Mouse (Mus musculus): ENCODE measurements around the gene Rheb. TPM values are rescaled to one million over a fixed set of nuclear protein-coding genes. Genes with fewer than 3 reads are reported as not detected.
"Not testable (repeated sequence)": the region's sequence is repeated elsewhere in the genome, so short reads cannot be mapped to it uniquely, and the experiment has no call there.

Rheb gene
- polyA plus RNA-seq, 1 experiment from 2014 or later: 231 TPM

DNA sequence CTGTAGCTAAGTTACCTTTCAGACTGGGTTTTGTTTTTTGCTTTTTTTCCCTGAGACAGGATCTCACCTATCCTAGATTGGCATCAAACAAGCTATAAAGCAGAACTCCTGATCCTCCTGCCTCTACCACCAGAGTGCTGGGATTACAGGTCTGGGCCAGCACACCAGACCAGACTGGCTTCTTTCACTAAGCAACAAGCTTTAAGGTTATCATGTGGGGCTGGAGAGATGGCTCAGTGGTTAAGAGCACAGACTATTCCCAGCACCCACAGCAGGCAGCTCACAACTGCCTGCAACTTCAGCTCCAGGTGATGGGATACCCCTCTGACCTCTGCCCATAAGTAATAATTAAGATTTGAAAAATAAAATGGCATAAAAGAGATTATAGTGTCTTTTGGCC lies 63.1 kb downstream of the Rheb start:
- H3K36me3 ChIP-seq: no peaks in the 10 kb centered on the region
- no peak for ATAC-seq (ENCODE audit: low FRiP score, low read depth)

DNA sequence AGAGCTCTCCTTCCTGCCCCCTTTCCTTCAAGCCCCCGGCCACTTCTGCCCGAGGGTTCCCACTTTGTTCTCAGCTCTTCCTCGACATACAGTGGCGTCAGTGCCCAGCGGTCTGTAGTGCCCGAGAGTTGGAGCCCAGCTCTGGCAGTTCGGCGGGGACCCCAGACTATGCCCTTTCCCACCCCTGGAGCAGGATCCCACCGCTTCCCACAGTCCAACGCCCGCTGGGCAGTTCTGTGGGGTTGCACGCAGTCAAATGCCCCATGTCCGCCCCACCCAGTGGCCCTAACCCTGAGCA lies 63.6 kb downstream of the Rheb start:
- Histone ChIP-seq H3K36me3 (no peaks in the 10 kb centered on the region), H3K4me2 (replicated peaks) (peak overlapping the region; percentile 30), H3K9me3 (peaks cover 5% of the 10 kb centered on the region), H3K4me1 (peaks cover 5% of the 10 kb centered on the region), H3K4me3 (no peak overlapping the region), H3K9ac (peak overlapping the region; percentile 48; the same call in 1 of the 2 replicates), H3K27ac (no peak overlapping the region), H3K27me3 (peaks cover 14% of the 10 kb centered on the region; the same call in 1 of the 2 replicates)
- 50% methylated on average over 13 of the region's 13 CpGs for WGBS
- no peak for ATAC-seq (ENCODE audit: low FRiP score, low read depth)

More for the DNA sequence above, 63.1 kb downstream of the Rheb start:
- H3K4me1 ChIP-seq: peaks cover 5% of the 10 kb centered on the region
- peaks cover 14% of the 10 kb centered on the region; the same call in 1 of the 2 replicates for H3K27me3 ChIP-seq
- H3K4me2 ChIP-seq (replicated peaks): no peak overlapping the region
- H3K9ac ChIP-seq: no peak overlapping the region
- H3K27ac ChIP-seq: no peak overlapping the region
- H3K9me3 ChIP-seq: peaks cover 3% of the 10 kb centered on the region
- no peak overlapping the region for H3K4me3 ChIP-seq

DNA sequence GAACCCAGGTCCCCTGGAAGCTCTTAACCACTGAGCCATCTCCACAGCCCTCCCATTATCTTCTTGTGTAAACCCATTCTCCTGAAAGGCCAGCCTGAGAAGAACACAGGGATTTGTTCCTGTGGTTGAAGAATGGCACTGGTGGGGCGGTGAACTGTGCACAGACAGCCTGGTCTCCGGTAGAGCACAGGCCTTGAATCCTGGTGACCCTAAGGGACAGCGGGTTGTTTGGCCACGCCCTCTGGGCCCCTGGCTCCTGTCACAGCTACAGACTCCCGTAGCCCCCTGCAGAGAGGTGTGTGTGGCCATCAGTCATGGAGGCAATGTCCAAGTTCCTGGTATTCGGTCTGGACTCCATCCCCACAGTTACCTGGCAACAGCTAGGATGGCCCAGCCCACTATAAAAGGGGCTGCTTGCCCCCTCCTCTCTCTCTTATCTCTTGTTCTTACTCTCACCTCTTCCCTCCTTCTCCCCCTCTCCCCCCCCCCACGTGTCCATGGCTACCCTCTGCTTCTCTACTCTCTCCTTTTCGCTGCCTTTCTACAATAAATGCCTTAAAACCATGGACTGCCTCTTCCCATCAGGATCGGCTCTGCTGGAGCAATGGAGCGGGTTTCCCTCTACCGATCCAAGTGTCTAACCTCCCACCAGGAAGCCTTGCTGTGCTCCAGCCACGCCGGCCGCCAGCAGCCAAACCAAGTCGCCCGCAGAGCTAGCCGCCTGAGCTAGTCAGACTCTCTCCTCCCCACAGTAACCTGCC lies 64.2 kb downstream of the Rheb start:
- no peak for ATAC-seq (ENCODE audit: low FRiP score, low read depth)

DNA sequence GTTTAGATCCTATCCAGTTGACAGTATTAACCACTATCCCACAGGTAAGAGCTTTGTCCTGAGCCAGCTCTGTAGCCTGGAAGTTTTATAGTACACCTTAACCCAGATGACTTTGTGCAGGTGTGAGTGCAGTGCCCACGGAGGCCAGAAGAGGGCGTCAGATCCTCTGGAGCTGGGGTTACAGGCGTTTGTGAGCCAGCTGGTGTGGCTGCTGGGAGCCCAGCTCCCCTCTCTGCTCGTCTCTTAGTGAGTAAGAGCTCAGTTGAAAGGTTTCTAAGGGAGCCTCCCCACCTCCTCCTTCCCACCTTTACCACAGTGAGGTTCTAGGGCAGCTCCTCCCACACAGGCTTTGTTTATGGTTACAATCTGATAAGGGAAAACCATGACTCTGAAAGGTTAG lies 65.7 kb downstream of the Rheb start:
- peaks cover 7% of the 10 kb centered on the region for H3K9me3 ChIP-seq
- peaks cover 14% of the 10 kb centered on the region; the same call in 1 of the 2 replicates for H3K27me3 ChIP-seq
- H3K9ac ChIP-seq: no peak overlapping the region
- H3K4me2 ChIP-seq (replicated peaks): no peak overlapping the region
- H3K27ac ChIP-seq: peak overlapping the region; percentile 39; the same call in 1 of the 2 replicates
- H3K4me3 ChIP-seq: no peak overlapping the region
- H3K4me1 ChIP-seq: peaks cover 5% of the 10 kb centered on the region
- 62% methylated on average over 4 of the region's 4 CpGs for WGBS
- no peak for ATAC-seq (ENCODE audit: low FRiP score, low read depth)
- no peaks in the 10 kb centered on the region for H3K36me3 ChIP-seq

More for the DNA sequence above, 64.2 kb downstream of the Rheb start:
- 31% methylated on average over 17 of the region's 17 CpGs for WGBS
- Histone ChIP-seq H3K4me1 (peaks cover 5% of the 10 kb centered on the region), H3K4me3 (no peak overlapping the region), H3K4me2 (replicated peaks) (peak overlapping the region; percentile 30), H3K9me3 (peaks cover 7% of the 10 kb centered on the region), H3K9ac (peak overlapping the region; percentile 48; the same call in 1 of the 2 replicates), H3K36me3 (no peaks in the 10 kb centered on the region), H3K27me3 (peaks cover 14% of the 10 kb centered on the region; the same call in 1 of the 2 replicates), H3K27ac (no peak overlapping the region)

DNA sequence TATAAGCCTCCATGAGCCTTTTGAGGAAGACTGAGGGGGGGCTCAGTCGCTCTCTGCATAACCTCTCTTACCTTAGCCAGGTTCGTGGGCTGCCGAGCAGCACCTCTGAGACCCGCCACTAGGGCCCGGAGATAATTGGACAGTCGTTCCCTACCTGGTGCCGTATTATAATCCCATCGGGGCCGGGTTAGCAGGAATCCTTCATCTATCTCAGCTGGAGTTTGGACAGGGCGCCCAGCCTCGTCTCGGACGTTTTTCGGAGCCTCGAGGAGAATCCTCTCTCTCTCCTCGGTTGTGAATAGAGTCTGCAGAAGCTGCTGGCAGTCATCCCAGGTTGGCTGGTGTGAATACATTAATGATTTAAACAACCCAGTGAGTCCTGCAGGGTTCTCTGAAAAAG lies 67.9 kb downstream of the Rheb start:
- H3K9me3 ChIP-seq: not testable (repeated sequence)
- WGBS: 91% methylated on average over 16 of the region's 16 CpGs

DNA sequence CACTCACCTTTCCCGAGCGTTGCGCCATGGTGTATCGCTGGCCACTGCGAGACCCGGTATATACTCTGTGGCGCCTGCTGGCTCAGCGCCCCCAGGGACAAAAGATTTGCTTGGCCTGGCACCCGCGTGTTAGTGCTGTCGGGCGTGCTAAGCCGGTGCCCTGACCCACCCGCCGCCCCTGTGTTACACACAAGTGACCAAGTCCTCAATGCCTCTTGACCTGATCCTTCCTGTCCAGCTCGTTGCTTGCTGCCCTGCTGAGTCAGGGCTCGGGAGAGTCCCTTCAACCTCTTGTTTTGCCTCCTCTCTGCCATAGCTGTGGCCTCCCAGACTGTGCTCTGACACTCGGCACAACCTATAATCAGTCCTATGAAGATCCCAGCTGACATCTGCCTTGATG lies 84.6 kb downstream of the Rheb start, which contains the start of gene Crygn:
Crygn (minus strand) TSS at position 193 of the 400 bp plus-strand sequence.
- Histone ChIP-seq H3K27me3 (0 out of 2 replicates have a peak, but pooled peaks cover 4% of the 10 kb centered on the region), H3K27ac (no peak within 1 kb of the TSS), H3K9me3 (no peaks in the 10 kb centered on the region), H3K4me3 (no peak within 1 kb of the TSS), H3K9ac (0 out of 2 replicates have a peak within 1 kb of the TSS, but pooled peaks have one; percentile 19), H3K4me2 (replicated peaks) (no peak within 1 kb of the TSS), H3K36me3 (no peaks in the 10 kb centered on the region), H3K4me1 (peaks cover 5% of the 10 kb centered on the region; the same call in 1 of the 2 replicates)
- 44% methylated on average over 18 of the region's 18 CpGs for WGBS
- no peak for ATAC-seq (ENCODE audit: low FRiP score, low read depth)

More for the DNA sequence above, 67.9 kb downstream of the Rheb start:
- not testable (repeated sequence) for H3K4me2 ChIP-seq (replicated peaks); H3K4me1 ChIP-seq; ATAC-seq (ENCODE audit: low FRiP score, low read depth); H3K27me3 ChIP-seq; H3K9ac ChIP-seq; H3K4me3 ChIP-seq; H3K27ac ChIP-seq; H3K36me3 ChIP-seq

DNA sequence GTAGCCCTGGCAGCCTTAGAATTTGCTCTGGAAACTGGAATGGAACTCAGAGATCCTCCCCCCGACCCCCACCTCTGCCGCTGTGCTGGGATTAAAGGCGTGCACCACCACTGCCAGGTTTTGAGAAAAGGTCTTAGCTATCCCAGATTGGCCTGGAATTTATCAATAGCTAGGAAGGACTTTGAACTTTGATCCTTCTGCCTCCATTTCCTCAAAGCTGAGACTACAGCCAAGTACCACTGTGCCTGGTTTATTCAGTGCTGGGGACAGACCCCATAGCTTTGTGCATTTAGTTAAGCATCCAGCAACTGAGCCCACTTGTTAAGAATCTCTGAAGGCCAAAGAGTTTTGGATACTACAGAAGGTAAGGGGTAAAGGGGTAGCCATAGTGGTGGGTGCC lies 85.5 kb downstream of the Rheb start:
- Histone ChIP-seq H3K27ac (no peak overlapping the region), H3K9ac (no peak overlapping the region), H3K27me3 (0 out of 2 replicates have a peak, but pooled peaks cover 4% of the 10 kb centered on the region), H3K4me2 (replicated peaks) (no peak overlapping the region), H3K4me1 (peaks cover 12% of the 10 kb centered on the region), H3K4me3 (no peak overlapping the region), H3K36me3 (no peaks in the 10 kb centered on the region), H3K9me3 (no peaks in the 10 kb centered on the region)
- 58% methylated on average over 3 of the region's 3 CpGs for WGBS
- no peak for ATAC-seq (ENCODE audit: low FRiP score, low read depth)

Other genes with a start within 250 kb of the Rheb start
- 51.2 and 51.3 TPM in 2 replicates for gene Smarcd3, start 218.2 kb downstream of the Rheb start, polyA plus RNA-seq (2015; fragmentation: Nextera tagmentation; extraction: Ambion mirVana)
- 30.8 and 34.3 TPM in 2 replicates for gene Nub1, start 157.1 kb downstream of the Rheb start, polyA plus RNA-seq (2015; fragmentation: Nextera tagmentation; extraction: Ambion mirVana)
- 38.3 and 39.6 TPM in 2 replicates for gene Wdr86, start 111.9 kb downstream of the Rheb start, polyA plus RNA-seq (2015; fragmentation: Nextera tagmentation; extraction: Ambion mirVana)
- gene Crygn, start 84.6 kb downstream of the Rheb start, polyA plus RNA-seq (2015; fragmentation: Nextera tagmentation; extraction: Ambion mirVana): 1.8 and 3.8 TPM in 2 replicates